Mouse (Mus musculus): ENCODE results near the gene Arv1. TPM values are rescaled to one million over a fixed set of nuclear protein-coding genes. Genes with fewer than 3 reads are reported as not detected.

The Arv1 gene
- total and polyA plus RNA-seq, 3 experiments, result 5.0 to 22.0 (median 12.4) TPM

DNA sequence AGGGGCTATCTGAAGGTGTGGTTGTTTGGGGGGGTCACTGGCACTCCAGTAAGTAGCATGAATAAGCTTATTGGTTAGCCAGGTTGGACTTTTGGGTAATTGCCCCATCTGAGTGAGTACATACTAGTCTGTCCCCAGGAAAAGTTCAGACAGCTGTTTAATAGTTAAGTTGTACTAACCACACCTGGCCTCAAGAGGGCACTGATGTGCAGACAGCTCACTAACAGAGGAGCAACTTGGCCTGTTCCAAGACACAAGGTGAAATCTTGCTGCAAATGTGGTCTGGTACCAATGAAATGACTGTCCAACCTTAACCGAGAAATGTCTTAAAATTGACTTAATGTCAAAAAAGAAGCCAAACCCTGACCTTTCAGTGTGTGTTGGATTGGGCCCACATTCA is 17.3 kb downstream of the Arv1 start:
- ATAC-seq (ENCODE audit: extremely low read depth, insufficient number of reproducible peaks, low FRiP score, poor library complexity, severe bottlenecking) (no peak), DNase-seq (ENCODE audit: low spot score) (no peak)
- Histone ChIP-seq H3K9me3 (replicated peaks) (no peaks in the 10 kb centered on the region), H3K27me3 (ENCODE audit: insufficient read depth, low read length) (0 out of 2 replicates have a peak, but pooled peaks cover 2% of the 10 kb centered on the region), H3K4me1 (ENCODE audit: insufficient read depth, low read depth, low read length) (no peaks in the 10 kb centered on the region; the same call in 1 of the 2 replicates), H3K4me3 (ENCODE audit: low read depth, low read length) (no peak overlapping the region), H3K36me3 (replicated peaks) (peaks cover 9% of the 10 kb centered on the region)
- TF ChIP-seq CTCF (IDR thresholded peaks at IDR 0.05; ENCODE audit: low read depth, low read length) (peak; percentile 14; the same call in 1 of the 2 replicates), TAL1 (conservative IDR thresholded peaks at IDR 0.05; ENCODE audit: low read depth, low read length) (no peak)

DNA sequence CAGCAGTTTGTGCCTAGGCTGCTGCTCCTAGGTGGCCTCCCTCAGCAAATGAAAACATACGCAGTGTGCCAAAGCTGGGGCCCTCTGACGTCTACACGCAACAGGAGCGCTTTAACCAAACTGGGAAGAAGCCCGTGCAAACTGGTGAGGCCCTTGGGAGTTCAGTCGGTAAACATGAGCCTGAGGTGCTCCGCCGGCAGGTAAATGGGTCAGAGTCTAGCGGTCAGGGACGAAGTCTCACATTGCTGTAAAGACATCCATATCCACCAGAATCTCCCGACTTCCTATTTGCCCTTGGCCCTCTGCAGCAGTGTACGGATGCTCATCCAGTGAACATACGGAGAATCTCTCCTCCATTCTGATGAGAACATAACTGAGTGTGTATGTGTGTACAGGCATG is 24.7 kb downstream of the Arv1 start:
- Histone ChIP-seq H3K36me3 (replicated peaks) (no peaks in the 10 kb centered on the region), H3K4me3 (ENCODE audit: low read depth, low read length) (no peak overlapping the region), H3K4me1 (ENCODE audit: insufficient read depth, low read depth, low read length) (peaks cover 2% of the 10 kb centered on the region), H3K27me3 (ENCODE audit: insufficient read depth, low read length) (peaks cover 24% of the 10 kb centered on the region; the same call in 1 of the 2 replicates), H3K9me3 (replicated peaks) (peaks cover 6% of the 10 kb centered on the region)
- no peak for ATAC-seq (ENCODE audit: extremely low read depth, insufficient number of reproducible peaks, low FRiP score, poor library complexity, severe bottlenecking)
- DNase-seq (ENCODE audit: low spot score), result no peak
- TF ChIP-seq GATA1 (IDR thresholded peaks at IDR 0.05; ENCODE audit: borderline replicate concordance, low read length) (no peak), CTCF (IDR thresholded peaks at IDR 0.05; ENCODE audit: low read depth, low read length) (no peak), GATA2 (IDR thresholded peaks at IDR 0.05; ENCODE audit: borderline replicate concordance, low read depth, low read length) (no peak), TAL1 (conservative IDR thresholded peaks at IDR 0.05; ENCODE audit: low read depth, low read length) (no peak), POLR2AphosphoS5 (IDR thresholded peaks at IDR 0.05; ENCODE audit: insufficient replicate concordance, low read depth, low read length) (no peak)

DNA sequence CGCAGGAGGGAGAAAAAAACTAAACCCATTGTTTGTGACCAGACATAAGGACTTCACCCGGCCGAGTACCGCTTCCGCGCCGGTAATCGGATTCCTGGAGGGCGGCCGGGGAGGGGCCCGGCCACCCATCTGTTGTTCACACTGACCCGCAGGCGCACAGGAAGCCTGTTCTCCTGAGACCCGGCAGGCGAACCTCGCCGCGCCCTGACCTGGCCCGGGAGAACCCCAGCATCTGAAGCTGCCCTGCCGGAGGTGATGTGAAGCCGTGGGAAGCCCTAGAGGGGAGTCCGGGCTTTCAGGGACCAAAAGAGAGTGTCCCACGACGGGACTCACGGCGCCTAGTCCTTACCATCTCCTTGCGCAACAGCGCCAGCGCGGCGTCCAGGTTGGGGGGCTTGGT is 29.3 kb downstream of the Arv1 start:
- Histone ChIP-seq H3K27me3 (ENCODE audit: insufficient read depth, low read length) (peaks cover 30% of the 10 kb centered on the region; the same call in 1 of the 2 replicates), H3K4me1 (ENCODE audit: insufficient read depth, low read depth, low read length) (peaks cover 9% of the 10 kb centered on the region), H3K9me3 (replicated peaks) (peaks cover 11% of the 10 kb centered on the region), H3K4me3 (ENCODE audit: low read depth, low read length) (peak overlapping the region; percentile 62; the same call in 1 of the 2 replicates), H3K36me3 (replicated peaks) (no peaks in the 10 kb centered on the region)
- DNase-seq (ENCODE audit: low spot score), result no peak
- TF ChIP-seq GATA1 (IDR thresholded peaks at IDR 0.05; ENCODE audit: borderline replicate concordance, low read length) (no peak), CTCF (IDR thresholded peaks at IDR 0.05; ENCODE audit: low read depth, low read length) (no peak), POLR2AphosphoS5 (IDR thresholded peaks at IDR 0.05; ENCODE audit: insufficient replicate concordance, low read depth, low read length) (no peak), TAL1 (conservative IDR thresholded peaks at IDR 0.05; ENCODE audit: low read depth, low read length) (no peak), GATA2 (IDR thresholded peaks at IDR 0.05; ENCODE audit: borderline replicate concordance, low read depth, low read length) (no peak)
- ATAC-seq (ENCODE audit: extremely low read depth, insufficient number of reproducible peaks, low FRiP score, poor library complexity, severe bottlenecking), result no peak

DNA sequence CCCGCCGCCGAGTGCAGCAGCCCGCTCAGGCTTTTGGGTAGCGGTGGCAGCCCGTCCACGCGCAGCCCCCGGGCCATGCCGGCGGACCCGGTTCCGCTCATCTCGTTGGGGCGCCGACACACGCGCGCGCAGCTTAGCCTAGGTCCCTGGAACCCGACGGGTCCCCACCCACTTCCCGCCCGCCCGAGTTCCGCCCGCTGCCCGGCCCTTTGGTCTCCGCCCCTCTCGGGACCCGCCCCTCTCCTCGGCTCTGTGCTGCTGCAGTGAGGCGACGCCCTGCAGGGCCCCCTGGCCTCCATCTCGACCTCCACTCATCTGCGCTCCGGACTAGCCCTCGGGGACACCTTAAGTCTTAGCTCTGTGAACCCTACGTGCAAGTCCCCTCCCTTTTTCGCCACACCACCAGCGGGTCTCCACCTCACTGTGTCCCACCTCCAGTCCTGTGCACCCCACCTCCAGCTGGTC is 29.8 kb downstream of the Arv1 start, which contains the start of gene Fam89a:
TSS of gene Fam89a (minus strand) at position 124 of the 465 bp plus-strand sequence.
- Histone ChIP-seq H3K36me3 (replicated peaks) (no peaks in the 10 kb centered on the region), H3K9me3 (replicated peaks) (peaks cover 11% of the 10 kb centered on the region), H3K27me3 (ENCODE audit: insufficient read depth, low read length) (peaks cover 25% of the 10 kb centered on the region; the same call in 1 of the 2 replicates), H3K4me1 (ENCODE audit: insufficient read depth, low read depth, low read length) (peaks cover 9% of the 10 kb centered on the region), H3K4me3 (ENCODE audit: low read depth, low read length) (peak within 1 kb of the TSS; percentile 62; the same call in 1 of the 2 replicates)
- TF ChIP-seq POLR2AphosphoS5 (IDR thresholded peaks at IDR 0.05; ENCODE audit: insufficient replicate concordance, low read depth, low read length), result no peak
- no peak for TF ChIP-seq TAL1 (conservative IDR thresholded peaks at IDR 0.05; ENCODE audit: low read depth, low read length)
- no peak for TF ChIP-seq CTCF (IDR thresholded peaks at IDR 0.05; ENCODE audit: low read depth, low read length)
- TF ChIP-seq GATA1 (IDR thresholded peaks at IDR 0.05; ENCODE audit: borderline replicate concordance, low read length), result no peak
- no peak for TF ChIP-seq GATA2 (IDR thresholded peaks at IDR 0.05; ENCODE audit: borderline replicate concordance, low read depth, low read length)
- peak; percentile 34 for ATAC-seq (ENCODE audit: extremely low read depth, insufficient number of reproducible peaks, low FRiP score, poor library complexity, severe bottlenecking)
- DNase-seq (ENCODE audit: low spot score), result no peak

DNA sequence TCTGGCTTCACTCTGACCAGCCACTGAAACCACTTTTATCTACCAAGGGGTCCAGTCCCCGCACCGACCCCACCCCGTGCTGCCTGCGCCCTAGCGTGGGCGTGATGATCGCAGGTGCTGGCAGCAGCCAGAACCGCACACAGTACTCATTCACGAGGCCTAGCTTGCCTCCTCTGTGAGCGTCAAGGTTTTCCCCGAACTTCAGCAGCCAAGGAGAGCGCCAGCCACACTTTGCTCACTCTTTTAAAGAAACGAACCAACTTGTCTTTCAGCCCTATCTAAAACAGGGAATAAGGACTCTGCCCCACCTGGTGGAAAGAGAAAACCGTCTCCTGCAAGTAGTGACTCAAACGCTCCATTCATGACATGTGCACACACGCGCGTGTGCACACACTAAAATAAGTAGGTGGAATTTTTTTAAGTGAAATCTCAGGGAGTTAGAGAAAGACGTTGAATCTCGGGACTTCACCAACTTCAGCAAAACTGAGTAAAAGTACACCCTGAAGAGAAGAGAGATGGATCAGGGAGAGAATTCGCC is 30.5 kb downstream of the Arv1 start:
- DNase-seq (ENCODE audit: low spot score) (no peak), ATAC-seq (ENCODE audit: extremely low read depth, insufficient number of reproducible peaks, low FRiP score, poor library complexity, severe bottlenecking) (no peak)
- Histone ChIP-seq H3K27me3 (ENCODE audit: insufficient read depth, low read length) (peaks cover 25% of the 10 kb centered on the region; the same call in 1 of the 2 replicates), H3K4me1 (ENCODE audit: insufficient read depth, low read depth, low read length) (peaks cover 9% of the 10 kb centered on the region), H3K9me3 (replicated peaks) (peaks cover 11% of the 10 kb centered on the region), H3K4me3 (ENCODE audit: low read depth, low read length) (no peak overlapping the region), H3K36me3 (replicated peaks) (no peaks in the 10 kb centered on the region)
- TF ChIP-seq CTCF (IDR thresholded peaks at IDR 0.05; ENCODE audit: low read depth, low read length) (no peak), GATA1 (IDR thresholded peaks at IDR 0.05; ENCODE audit: borderline replicate concordance, low read length) (no peak), TAL1 (conservative IDR thresholded peaks at IDR 0.05; ENCODE audit: low read depth, low read length) (no peak), POLR2AphosphoS5 (IDR thresholded peaks at IDR 0.05; ENCODE audit: insufficient replicate concordance, low read depth, low read length) (no peak), GATA2 (IDR thresholded peaks at IDR 0.05; ENCODE audit: borderline replicate concordance, low read depth, low read length) (no peak)

DNA sequence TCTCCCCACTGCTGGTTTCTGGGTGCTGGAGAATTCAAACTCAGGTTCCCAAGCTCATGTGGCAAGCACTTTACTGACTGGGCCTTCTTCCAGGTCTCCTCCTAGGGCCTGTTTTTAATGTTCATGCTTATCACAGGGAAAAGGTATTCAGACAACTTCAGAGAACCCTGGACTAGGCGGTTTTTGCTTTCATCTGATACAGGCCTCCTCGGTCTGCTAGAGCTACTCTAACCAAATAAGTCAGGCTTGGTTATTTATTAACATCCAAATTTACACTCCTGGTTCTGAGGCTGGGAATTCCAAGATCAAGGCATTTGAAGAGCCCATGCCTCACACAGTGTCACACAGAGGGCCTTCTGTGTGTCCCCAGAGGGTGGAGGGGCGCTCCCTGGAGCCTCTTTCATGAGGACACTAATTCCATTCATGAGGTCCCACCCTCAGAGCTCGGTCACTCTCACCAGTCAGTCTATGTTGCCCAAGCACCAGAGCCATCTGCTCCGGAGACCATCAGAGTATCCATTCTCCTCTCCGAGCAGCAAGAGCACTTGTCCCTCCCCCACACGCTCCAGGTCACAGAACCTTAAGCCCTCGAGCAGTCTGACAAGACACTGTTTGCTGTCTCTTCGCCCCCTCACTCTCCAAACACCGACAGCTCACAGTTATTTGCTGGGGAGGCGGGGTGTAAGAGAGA is 32.3 kb downstream of the Arv1 start:
- Histone ChIP-seq H3K27me3 (ENCODE audit: insufficient read depth, low read length) (peaks cover 21% of the 10 kb centered on the region; the same call in 1 of the 2 replicates), H3K4me1 (ENCODE audit: insufficient read depth, low read depth, low read length) (peaks cover 9% of the 10 kb centered on the region), H3K9me3 (replicated peaks) (peaks cover 11% of the 10 kb centered on the region), H3K4me3 (ENCODE audit: low read depth, low read length) (no peak overlapping the region), H3K36me3 (replicated peaks) (no peaks in the 10 kb centered on the region)
- no peak for DNase-seq (ENCODE audit: low spot score)
- no peak for TF ChIP-seq POLR2AphosphoS5 (IDR thresholded peaks at IDR 0.05; ENCODE audit: insufficient replicate concordance, low read depth, low read length)
- TF ChIP-seq TAL1 (conservative IDR thresholded peaks at IDR 0.05; ENCODE audit: low read depth, low read length), result no peak
- TF ChIP-seq GATA2 (IDR thresholded peaks at IDR 0.05; ENCODE audit: borderline replicate concordance, low read depth, low read length), result no peak
- TF ChIP-seq GATA1 (IDR thresholded peaks at IDR 0.05; ENCODE audit: borderline replicate concordance, low read length), result no peak
- TF ChIP-seq CTCF (IDR thresholded peaks at IDR 0.05; ENCODE audit: low read depth, low read length), result no peak
- no peak for ATAC-seq (ENCODE audit: extremely low read depth, insufficient number of reproducible peaks, low FRiP score, poor library complexity, severe bottlenecking)
